Mouse (Mus musculus) neural tube, embryonic 13.5 days (tissue): ENCODE data around the gene Nrd1. TPM values are rescaled to one million over a fixed set of nuclear protein-coding genes. Genes with fewer than 3 reads are reported as not detected.

Source experiments
- ATAC-seq: fragments of 200-750 bp; cut with Nextera tagmentation; 2 replicates; pipeline ENCODE4 v1.8.0; 2017; ENCODE audit warnings: low read depth, mild to moderate bottlenecking, moderate TSS enrichment, moderate library complexity
- H3K27ac ChIP-seq: fragments of 300-500 bp; sonication (generic); replicated peaks from 2 replicates; pipeline ENCODE4 v1.5.1; 2015; ENCODE audit warnings: moderate library complexity, mild to moderate bottlenecking, inconsistent platforms
- H3K27me3 ChIP-seq: fragments of 300-500 bp; sonication (generic); 2 replicates; pipeline ENCODE4 v1.6.1; 2015; ENCODE audit warnings: mild to moderate bottlenecking, inconsistent platforms
- H3K36me3 ChIP-seq: fragments of 300-500 bp; sonication (generic); 2 replicates; pipeline ENCODE4 v1.6.1; 2015; ENCODE audit warnings: mild to moderate bottlenecking, inconsistent platforms
- H3K4me1 ChIP-seq: fragments of 300-500 bp; sonication (generic); replicated peaks from 2 replicates; pipeline ENCODE4 v1.6.1; 2015; ENCODE audit warnings: inconsistent platforms
- H3K4me2 ChIP-seq: fragments of 300-500 bp; sonication (generic); 2 replicates; pipeline ENCODE4 v1.6.1; 2015; ENCODE audit warnings: inconsistent platforms, mild to moderate bottlenecking, moderate library complexity
- H3K4me3 ChIP-seq: fragments of 300-500 bp; sonication (generic); 2 replicates; pipeline ENCODE4 v1.5.1; 2015; ENCODE audit warnings: mild to moderate bottlenecking, inconsistent platforms
- H3K9ac ChIP-seq: fragments of 300-500 bp; sonication (generic); 2 replicates; pipeline ENCODE4 v1.6.1; 2015; ENCODE audit warnings: moderate library complexity, mild to moderate bottlenecking, inconsistent platforms
- H3K9me3 ChIP-seq: fragments of 300-500 bp; sonication (generic); 2 replicates; pipeline ENCODE4 v1.6.1; 2016; ENCODE audit warnings: inconsistent platforms
- WGBS: fragments of 180-500 bp; shearing (Covaris S2); methylation state at CpG from one replicate; pipeline ENCODE4 v1.1.7; 2015; 5-methylcytosine and 5-hydroxymethylcytosine counted together
- polyA plus RNA-seq: library from polyadenylated mRNA; unstranded; fragments of >200 nt; fragmentation: Nextera tagmentation; extraction: Ambion mirVana; gene quantifications from 2 replicates; pipeline ENCODE4 v1.2.1, GENCODE M21; 2015

Nrd1 gene
- polyA plus RNA-seq, 1 experiment from 2014 or later = 77.9 TPM

GRCm38 (mm10) chr4:109072891-109073290 lies 72.4 kb downstream of the Nrd1 start:
- H3K4me2 ChIP-seq = no peak overlapping the region
- no peaks in the 10 kb centered on the region for H3K9me3 ChIP-seq
- no peak overlapping the region for H3K4me3 ChIP-seq
- H3K27me3 ChIP-seq = no peaks in the 10 kb centered on the region
- H3K4me1 ChIP-seq = 0 out of 2 replicates have a peak, but pooled peaks cover 5% of the 10 kb centered on the region
- WGBS = 89% methylated on average over 6 of the region's 6 CpGs
- no peak overlapping the region for H3K27ac ChIP-seq
- peaks cover 62% of the 10 kb centered on the region for H3K36me3 ChIP-seq
- ATAC-seq = no peak
- no peak overlapping the region for H3K9ac ChIP-seq

DNA sequence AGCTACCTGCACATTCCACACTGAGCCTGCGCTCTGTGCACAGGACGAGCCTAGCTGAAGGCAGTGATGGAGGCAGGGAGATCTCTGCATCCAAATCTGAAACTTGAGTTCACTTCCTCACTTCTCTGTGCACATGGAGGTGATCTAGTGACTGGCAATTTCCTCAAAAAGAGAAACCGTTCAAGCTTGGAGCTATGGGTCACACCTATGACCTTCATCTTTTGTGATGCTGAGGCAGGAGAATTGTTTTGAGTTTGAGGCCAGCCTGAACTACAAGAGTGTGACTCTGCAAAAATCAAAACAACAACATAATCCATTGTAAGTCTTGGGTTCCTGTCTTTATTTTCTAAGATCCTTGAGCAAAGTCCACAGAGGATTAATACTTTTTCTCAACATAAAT lies 72.8 kb downstream of the Nrd1 start:
- H3K27me3 ChIP-seq = no peaks in the 10 kb centered on the region
- H3K27ac ChIP-seq = no peak overlapping the region
- no peak overlapping the region for H3K4me3 ChIP-seq
- no peaks in the 10 kb centered on the region for H3K9me3 ChIP-seq
- H3K4me2 ChIP-seq = no peak overlapping the region
- 0 out of 2 replicates have a peak, but pooled peaks cover 5% of the 10 kb centered on the region for H3K4me1 ChIP-seq
- 88% methylated on average over 3 of the region's 3 CpGs for WGBS
- H3K36me3 ChIP-seq = peaks cover 62% of the 10 kb centered on the region
- no peak for ATAC-seq
- no peak overlapping the region for H3K9ac ChIP-seq

DNA sequence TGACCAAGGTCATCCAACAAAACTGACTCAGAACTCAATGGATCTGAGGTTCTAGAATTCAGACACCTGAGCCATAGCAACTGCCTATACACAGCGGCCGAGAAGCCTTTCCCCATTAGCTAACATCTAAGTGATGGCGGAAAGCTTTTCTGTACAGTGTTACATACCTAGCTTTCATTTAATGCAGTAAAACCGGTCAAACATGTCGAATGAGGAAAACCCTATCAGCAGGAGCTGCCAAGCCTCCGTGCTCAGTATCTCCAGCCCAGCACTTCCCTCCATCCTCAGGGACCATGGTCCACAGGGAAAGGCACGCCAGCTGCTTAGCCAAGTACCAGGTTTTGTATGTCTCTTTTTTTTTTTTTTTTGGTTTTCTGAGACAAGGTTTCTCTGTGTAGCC lies 78.5 kb downstream of the Nrd1 start:
- H3K9ac ChIP-seq = no peak overlapping the region
- WGBS = 89% methylated on average over 7 of the region's 7 CpGs
- peaks cover 67% of the 10 kb centered on the region for H3K36me3 ChIP-seq
- H3K27me3 ChIP-seq = no peaks in the 10 kb centered on the region
- H3K9me3 ChIP-seq = no peaks in the 10 kb centered on the region
- no peaks in the 10 kb centered on the region for H3K4me1 ChIP-seq
- ATAC-seq = no peak
- H3K27ac ChIP-seq = no peak overlapping the region
- no peak overlapping the region for H3K4me3 ChIP-seq
- H3K4me2 ChIP-seq = no peak overlapping the region

DNA sequence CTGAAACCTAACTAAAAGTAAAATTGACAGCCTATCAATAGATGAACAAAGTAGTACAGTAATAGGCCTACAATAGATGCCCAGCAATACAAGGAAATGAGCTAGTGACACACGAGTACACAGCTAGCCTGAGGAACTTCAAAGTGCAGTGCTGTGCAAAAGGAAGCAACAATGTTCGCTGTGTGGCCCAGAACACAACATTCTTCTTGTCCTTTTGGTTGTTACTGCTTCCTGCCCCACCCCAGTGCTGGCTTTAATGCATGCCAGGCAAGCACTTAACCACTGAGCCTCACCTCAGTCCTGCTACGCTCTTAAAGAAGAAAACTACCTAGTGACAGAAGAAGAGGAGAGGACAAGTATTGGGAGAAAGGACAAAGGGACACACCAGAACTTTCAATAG lies 79.2 kb downstream of the Nrd1 start:
- Histone ChIP-seq H3K9ac (no peak overlapping the region), H3K4me3 (no peak overlapping the region), H3K4me1 (no peaks in the 10 kb centered on the region), H3K9me3 (no peaks in the 10 kb centered on the region), H3K27ac (no peak overlapping the region), H3K4me2 (no peak overlapping the region), H3K36me3 (peaks cover 70% of the 10 kb centered on the region), H3K27me3 (no peaks in the 10 kb centered on the region)
- ATAC-seq = no peak
- WGBS = 85% methylated on average over 3 of the region's 3 CpGs

DNA sequence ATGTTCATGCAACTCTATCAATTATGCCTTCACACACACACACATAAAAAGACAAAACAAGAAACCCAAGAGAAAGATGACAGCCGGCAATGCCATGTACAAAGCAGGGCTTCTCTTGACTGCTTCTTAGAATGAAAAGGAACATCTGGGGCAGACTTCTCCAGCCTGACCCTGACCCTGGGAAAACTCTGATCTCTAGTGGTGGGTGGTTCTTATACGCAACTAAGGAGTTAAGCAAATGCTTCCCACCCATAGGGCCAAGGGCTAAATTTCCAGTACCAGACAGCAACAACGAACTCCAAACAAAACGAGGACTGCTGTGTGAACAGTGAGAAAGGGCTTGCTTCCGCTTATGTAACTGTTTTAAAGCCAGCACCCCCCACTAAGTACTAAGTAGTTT lies 79.7 kb downstream of the Nrd1 start:
- Histone ChIP-seq H3K4me1 (no peaks in the 10 kb centered on the region), H3K4me2 (no peak overlapping the region), H3K9me3 (no peaks in the 10 kb centered on the region), H3K4me3 (no peak overlapping the region), H3K9ac (no peak overlapping the region), H3K27ac (peak overlapping the region; percentile 39; the same call in 1 of the 2 replicates), H3K36me3 (peaks cover 65% of the 10 kb centered on the region), H3K27me3 (no peaks in the 10 kb centered on the region)
- WGBS = 71% methylated on average over 5 of the region's 5 CpGs
- ATAC-seq = no peak

DNA sequence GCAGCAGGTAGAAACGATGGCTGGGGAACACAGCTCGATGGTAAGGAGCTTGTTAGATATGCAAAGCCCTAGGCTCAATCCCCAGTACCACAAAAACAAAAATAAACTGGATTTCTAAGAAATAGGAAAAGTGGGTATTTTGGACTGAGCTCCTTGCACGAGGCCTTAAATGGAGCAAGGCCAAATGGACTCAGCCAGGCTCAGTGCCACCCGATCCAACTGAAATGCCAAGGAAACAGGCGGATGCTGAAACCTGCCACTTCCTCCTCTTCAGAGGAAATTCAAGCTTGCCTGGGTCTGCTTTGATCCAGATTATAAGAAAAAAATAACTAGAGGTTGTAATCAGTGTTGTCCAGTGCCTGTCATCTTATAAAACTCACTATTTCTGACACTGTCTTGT lies 88.7 kb downstream of the Nrd1 start:
- peaks cover 8% of the 10 kb centered on the region; the same call in 1 of the 2 replicates for H3K36me3 ChIP-seq
- H3K9ac ChIP-seq = no peak overlapping the region
- no peak for ATAC-seq
- WGBS = 92% methylated on average over 5 of the region's 5 CpGs
- H3K4me2 ChIP-seq = no peak overlapping the region
- H3K4me3 ChIP-seq = no peak overlapping the region
- no peaks in the 10 kb centered on the region for H3K9me3 ChIP-seq
- H3K4me1 ChIP-seq = peaks cover under 1% of the 10 kb centered on the region; the same call in 1 of the 2 replicates
- H3K27ac ChIP-seq = no peak overlapping the region
- no peaks in the 10 kb centered on the region for H3K27me3 ChIP-seq

- Histone ChIP-seq H3K9ac (no peak overlapping the region), H3K9me3 (no peaks in the 10 kb centered on the region), H3K4me2 (no peak overlapping the region), H3K27me3 (no peaks in the 10 kb centered on the region), H3K4me3 (no peak overlapping the region), H3K36me3 (peaks cover 8% of the 10 kb centered on the region; the same call in 1 of the 2 replicates), H3K27ac (no peak overlapping the region), H3K4me1 (peaks cover 3% of the 10 kb centered on the region)
- 89% methylated on average over 6 of the region's 6 CpGs for WGBS
- no peak for ATAC-seq
Measured at GRCm38 (mm10) chr4:109089999-109090398, 89.5 kb downstream of the Nrd1 start.

- WGBS = 91% methylated on average over 8 of the region's 8 CpGs
- Histone ChIP-seq H3K4me3 (no peak overlapping the region), H3K4me2 (no peak overlapping the region), H3K4me1 (peaks cover 3% of the 10 kb centered on the region), H3K9ac (no peak overlapping the region), H3K27me3 (no peaks in the 10 kb centered on the region), H3K27ac (no peak overlapping the region), H3K36me3 (peaks cover 4% of the 10 kb centered on the region; the same call in 1 of the 2 replicates), H3K9me3 (no peaks in the 10 kb centered on the region)
- ATAC-seq = no peak
Measured at GRCm38 (mm10) chr4:109091241-109091777, 90.9 kb downstream of the Nrd1 start.

- H3K4me2 ChIP-seq = no peak overlapping the region
- peaks cover 4% of the 10 kb centered on the region; the same call in 1 of the 2 replicates for H3K36me3 ChIP-seq
- no peak overlapping the region for H3K27ac ChIP-seq
- H3K9ac ChIP-seq = no peak overlapping the region
- H3K4me3 ChIP-seq = no peak overlapping the region
- H3K27me3 ChIP-seq = no peaks in the 10 kb centered on the region
- WGBS = 95% methylated on average over 5 of the region's 5 CpGs
- H3K9me3 ChIP-seq = no peaks in the 10 kb centered on the region
- peaks cover 3% of the 10 kb centered on the region for H3K4me1 ChIP-seq
- no peak for ATAC-seq
Measured at GRCm38 (mm10) chr4:109092344-109092743, 91.9 kb downstream of the Nrd1 start.

DNA sequence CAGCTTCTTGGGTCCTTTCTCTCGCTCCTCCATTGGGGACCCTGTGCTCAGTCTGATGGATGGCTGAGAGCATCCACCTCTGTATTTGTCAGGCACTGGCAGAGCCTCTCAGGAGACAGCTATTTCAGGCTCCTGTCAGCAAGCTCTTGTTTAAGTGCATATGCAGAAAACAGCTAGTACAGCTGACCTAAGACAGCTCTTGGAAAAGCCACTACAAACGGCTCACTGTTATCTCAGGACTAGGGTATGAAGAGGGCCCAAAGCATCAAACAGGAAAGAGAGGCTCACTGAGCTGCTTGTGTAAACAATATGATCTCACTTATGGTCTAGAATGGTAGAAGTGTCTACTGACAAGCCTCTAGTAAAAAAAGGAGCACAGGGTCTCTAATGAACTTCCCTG lies 93.8 kb downstream of the Nrd1 start:
- Histone ChIP-seq H3K9me3 (no peaks in the 10 kb centered on the region), H3K27me3 (no peaks in the 10 kb centered on the region), H3K4me1 (peaks cover 3% of the 10 kb centered on the region), H3K27ac (no peak overlapping the region), H3K9ac (no peak overlapping the region), H3K4me2 (no peak overlapping the region), H3K36me3 (peaks cover 4% of the 10 kb centered on the region; the same call in 1 of the 2 replicates), H3K4me3 (no peak overlapping the region)
- ATAC-seq = 0 out of 2 replicates have a peak, but pooled peaks have one; percentile 23
- 49% methylated on average over 2 of the region's 2 CpGs for WGBS

DNA sequence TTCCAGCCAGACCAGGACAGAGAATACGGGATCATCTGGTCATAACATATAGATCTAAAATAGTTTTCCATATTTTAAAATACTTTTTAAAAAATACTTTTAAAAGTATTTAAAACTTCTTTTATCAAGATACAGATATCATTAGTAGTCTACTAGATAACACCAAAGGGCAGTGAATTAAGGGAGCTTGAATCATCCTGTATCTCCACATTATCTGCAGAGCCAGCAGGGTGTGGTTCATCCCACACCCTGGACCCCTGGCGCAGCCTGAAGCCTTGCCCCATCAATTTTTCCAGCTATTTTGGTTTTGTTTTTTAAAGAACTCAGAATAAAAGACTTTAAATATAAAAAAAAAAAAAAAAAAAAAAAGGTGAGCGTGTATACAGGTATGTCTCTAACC lies 98.4 kb downstream of the Nrd1 start:
- 94% methylated on average over 3 of the region's 3 CpGs for WGBS
- no peak for ATAC-seq

DNA sequence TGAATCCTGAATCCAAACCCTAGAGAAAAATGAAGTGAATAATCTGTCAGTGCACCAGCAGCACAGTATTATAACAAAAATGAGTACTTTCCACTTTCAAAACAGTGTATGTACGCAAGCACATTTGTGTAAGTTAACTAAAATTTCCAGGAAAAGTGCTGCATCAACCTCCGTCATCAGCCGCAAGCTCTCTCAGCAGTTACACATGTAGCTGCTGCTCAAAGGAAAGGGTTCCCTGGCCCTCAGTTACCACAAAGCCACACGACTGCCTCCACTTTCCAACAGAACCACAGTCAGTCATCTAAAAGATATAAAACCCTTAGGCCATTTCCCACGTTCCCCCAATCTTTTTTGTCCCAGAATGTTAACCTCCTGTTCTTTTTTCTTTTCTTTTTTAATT lies 102.1 kb downstream of the Nrd1 start:
- Histone ChIP-seq H3K27ac (no peak overlapping the region), H3K4me1 (peaks cover 4% of the 10 kb centered on the region; the same call in 1 of the 2 replicates), H3K4me3 (no peak overlapping the region), H3K36me3 (peaks cover 18% of the 10 kb centered on the region), H3K27me3 (no peaks in the 10 kb centered on the region), H3K9ac (no peak overlapping the region), H3K4me2 (no peak overlapping the region), H3K9me3 (no peaks in the 10 kb centered on the region)
- ATAC-seq = no peak
- 87% methylated on average over 5 of the region's 5 CpGs for WGBS

More for the DNA sequence above, 98.4 kb downstream of the Nrd1 start:
- Histone ChIP-seq H3K9ac (no peak overlapping the region), H3K36me3 (peaks cover 18% of the 10 kb centered on the region), H3K4me3 (no peak overlapping the region), H3K27me3 (no peaks in the 10 kb centered on the region), H3K27ac (no peak overlapping the region), H3K4me1 (peaks cover 3% of the 10 kb centered on the region), H3K9me3 (no peaks in the 10 kb centered on the region), H3K4me2 (no peak overlapping the region)
